Mouse (Mus musculus): Measurements from ENCODE around the gene Slc13a2. TPM values are rescaled to one million over a fixed set of nuclear protein-coding genes. Genes with fewer than 3 reads are reported as not detected.

The Slc13a2 gene
- polyA plus RNA-seq, 1 experiment from 2014 or later: 0.05 TPM

- Histone ChIP-seq H3K27me3 (no peaks in the 10 kb centered on the region), H3K9me3 (replicated peaks) (no peaks in the 10 kb centered on the region), H3K9ac (no peak overlapping the region), H3K4me3 (replicated peaks) (no peak overlapping the region), H3K4me2 (no peak overlapping the region), H3K27ac (replicated peaks) (no peak overlapping the region), H3K4me1 (replicated peaks) (no peaks in the 10 kb centered on the region), H3K36me3 (replicated peaks) (no peaks in the 10 kb centered on the region)
- no peak for ATAC-seq (ENCODE audit: insufficient read depth)
- WGBS (ENCODE audit: insufficient replicate concordance): 70% methylated on average over 11 of the region's 11 CpGs
These were observed 50.3 kb downstream of the Slc13a2 start for GRCm38 (mm10) chr11:78371711-78372110.

DNA sequence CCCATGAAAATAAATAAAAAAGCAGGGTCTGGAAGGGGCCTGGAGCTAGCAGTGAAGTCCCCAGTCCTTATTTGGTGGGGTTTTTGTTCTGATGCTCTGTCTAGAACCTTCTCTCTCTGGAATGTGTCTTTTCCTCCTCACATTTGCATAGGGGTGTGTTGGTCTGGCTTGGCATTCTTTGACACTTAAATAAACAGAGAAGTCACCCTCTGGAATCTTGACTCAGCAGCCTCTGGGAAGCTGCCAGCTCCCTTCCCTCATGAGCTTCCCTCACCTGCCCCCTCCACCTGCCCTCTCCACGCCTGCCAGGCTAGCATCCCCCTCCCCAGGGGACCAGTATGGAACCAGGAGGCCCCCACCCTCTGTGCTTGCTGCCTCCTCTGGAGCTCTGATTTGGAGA, 51.6 kb downstream of the Slc13a2 start:
- H3K36me3 ChIP-seq (replicated peaks): no peaks in the 10 kb centered on the region
- 41% methylated on average over 1 of the region's 1 CpGs for WGBS (ENCODE audit: insufficient replicate concordance)
- H3K27ac ChIP-seq (replicated peaks): no peak overlapping the region
- H3K9ac ChIP-seq: no peak overlapping the region
- no peaks in the 10 kb centered on the region for H3K4me1 ChIP-seq (replicated peaks)
- H3K27me3 ChIP-seq: no peaks in the 10 kb centered on the region; the same call in 1 of the 2 replicates
- no peaks in the 10 kb centered on the region for H3K9me3 ChIP-seq (replicated peaks)
- ATAC-seq (ENCODE audit: insufficient read depth): no peak
- H3K4me2 ChIP-seq: no peak overlapping the region
- H3K4me3 ChIP-seq (replicated peaks): no peak overlapping the region

DNA sequence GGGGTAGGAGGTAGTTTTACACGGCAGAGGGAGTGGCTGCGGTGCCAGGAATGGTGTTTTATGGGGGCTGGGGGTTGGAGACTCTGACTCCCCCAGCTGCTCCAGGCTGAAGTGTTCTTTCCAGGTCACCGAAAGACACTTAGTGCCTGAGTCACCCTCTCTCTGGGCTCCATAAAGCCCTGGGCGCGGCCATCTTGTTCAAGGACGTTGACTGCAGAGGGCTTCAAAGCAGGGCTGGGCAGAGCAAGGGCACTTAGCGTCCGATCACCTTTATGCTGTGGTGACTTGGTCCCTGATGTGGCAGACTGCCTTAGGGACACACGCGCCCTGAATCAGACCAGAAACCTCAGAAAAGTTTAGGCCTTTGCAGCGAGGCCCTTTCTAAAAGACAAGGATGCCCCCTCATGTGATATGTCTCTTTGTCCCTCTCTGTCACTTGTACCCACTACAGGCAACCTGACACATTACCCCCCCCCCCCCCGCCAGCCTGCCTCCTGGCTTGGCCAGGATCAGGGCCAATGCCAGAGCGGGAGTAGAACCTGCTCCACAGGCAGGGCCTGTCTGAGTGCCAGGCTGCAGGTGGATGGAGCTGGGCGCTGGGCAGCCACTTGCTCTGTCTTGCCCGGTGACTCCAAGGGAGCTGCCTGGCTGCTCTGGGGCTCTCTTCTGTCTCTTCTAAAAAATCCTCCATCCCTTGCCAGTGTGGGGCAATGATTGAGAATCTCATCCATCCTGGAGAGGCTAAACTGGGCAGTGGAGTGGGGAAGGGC, 54.4 kb downstream of the Slc13a2 start:
- Histone ChIP-seq H3K4me3 (replicated peaks) (no peak overlapping the region), H3K27ac (replicated peaks) (no peak overlapping the region), H3K36me3 (replicated peaks) (no peaks in the 10 kb centered on the region), H3K9ac (no peak overlapping the region), H3K4me1 (replicated peaks) (peaks cover 9% of the 10 kb centered on the region), H3K9me3 (replicated peaks) (no peaks in the 10 kb centered on the region), H3K27me3 (no peaks in the 10 kb centered on the region; the same call in 1 of the 2 replicates), H3K4me2 (no peak overlapping the region)
- WGBS (ENCODE audit: insufficient replicate concordance): 77% methylated on average over 15 of the region's 15 CpGs
- ATAC-seq (ENCODE audit: insufficient read depth): no peak

GRCm38 (mm10) chr11:78364103-78364502, 57.9 kb downstream of the Slc13a2 start:
- Histone ChIP-seq H3K4me2 (no peak overlapping the region), H3K9me3 (replicated peaks) (no peaks in the 10 kb centered on the region), H3K27me3 (no peaks in the 10 kb centered on the region; the same call in 1 of the 2 replicates), H3K27ac (replicated peaks) (no peak overlapping the region), H3K36me3 (replicated peaks) (no peaks in the 10 kb centered on the region), H3K4me1 (replicated peaks) (peaks cover 15% of the 10 kb centered on the region), H3K9ac (no peak overlapping the region), H3K4me3 (replicated peaks) (no peak overlapping the region)
- 47% methylated on average over 8 of the region's 8 CpGs for WGBS (ENCODE audit: insufficient replicate concordance)
- ATAC-seq (ENCODE audit: insufficient read depth): no peak

GRCm38 (mm10) chr11:78363309-78364007, 58.6 kb downstream of the Slc13a2 start:
- Histone ChIP-seq H3K4me3 (replicated peaks) (no peak overlapping the region), H3K4me2 (no peak overlapping the region), H3K9ac (no peak overlapping the region), H3K27me3 (no peaks in the 10 kb centered on the region; the same call in 1 of the 2 replicates), H3K4me1 (replicated peaks) (peaks cover 18% of the 10 kb centered on the region), H3K36me3 (replicated peaks) (no peaks in the 10 kb centered on the region), H3K27ac (replicated peaks) (no peak overlapping the region), H3K9me3 (replicated peaks) (no peaks in the 10 kb centered on the region)
- 52% methylated on average over 13 of the region's 13 CpGs for WGBS (ENCODE audit: insufficient replicate concordance)
- no peak for ATAC-seq (ENCODE audit: insufficient read depth)

GRCm38 (mm10) chr11:78360789-78361131, 61.3 kb downstream of the Slc13a2 start:
- H3K27me3 ChIP-seq: no peaks in the 10 kb centered on the region; the same call in 1 of the 2 replicates
- no peaks in the 10 kb centered on the region for H3K36me3 ChIP-seq (replicated peaks)
- peaks cover 23% of the 10 kb centered on the region for H3K4me1 ChIP-seq (replicated peaks)
- WGBS (ENCODE audit: insufficient replicate concordance): 63% methylated on average over 2 of the region's 2 CpGs
- H3K4me3 ChIP-seq (replicated peaks): peak overlapping the region; percentile 53; the same call in 1 of the 2 replicates
- ATAC-seq (ENCODE audit: insufficient read depth): no peak
- H3K4me2 ChIP-seq: peak overlapping the region; percentile 74; the same call in 1 of the 2 replicates
- no peak overlapping the region for H3K9ac ChIP-seq
- no peak overlapping the region for H3K27ac ChIP-seq (replicated peaks)
- no peaks in the 10 kb centered on the region for H3K9me3 ChIP-seq (replicated peaks)

GRCm38 (mm10) chr11:78360125-78360788, 61.8 kb downstream of the Slc13a2 start:
- Histone ChIP-seq H3K4me3 (replicated peaks) (peak overlapping the region; percentile 53), H3K9ac (no peak overlapping the region)

DNA sequence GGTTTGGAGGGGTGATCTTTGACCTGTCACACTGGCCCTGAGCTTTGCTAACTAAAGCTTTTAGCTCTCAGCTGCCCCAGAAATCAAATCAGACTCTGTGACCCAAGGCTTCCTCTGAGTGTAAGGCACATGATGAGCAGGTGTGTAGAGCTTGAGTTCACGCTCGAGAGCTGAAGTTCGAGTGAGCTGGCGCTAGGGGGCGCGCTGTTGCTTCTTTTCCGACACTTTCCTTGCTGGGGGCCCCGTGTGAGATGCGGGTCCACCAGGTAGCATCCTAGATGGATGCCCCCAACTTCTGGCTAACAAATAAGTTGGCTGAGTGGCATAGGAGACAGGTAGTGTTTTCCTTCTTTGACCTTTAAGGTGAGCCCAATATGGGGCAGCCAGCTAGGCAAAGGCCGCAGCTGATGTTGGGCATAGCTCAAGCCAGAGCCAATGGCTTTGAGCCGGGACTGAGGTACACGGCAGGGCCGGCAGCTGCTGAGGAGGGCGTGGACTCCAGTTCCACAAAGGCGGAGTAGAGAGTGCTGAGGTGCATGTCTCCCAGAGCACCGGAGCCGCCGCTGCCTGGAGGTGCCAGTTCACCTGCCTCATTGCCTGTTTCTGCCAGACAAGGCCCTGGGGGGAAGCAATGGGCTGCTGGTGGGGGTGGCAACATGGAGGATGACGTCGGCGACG, 63.5 kb downstream of the Slc13a2 start:
- no peak overlapping the region for H3K27ac ChIP-seq (replicated peaks)
- WGBS (ENCODE audit: insufficient replicate concordance): 23% methylated on average over 22 of the region's 22 CpGs
- no peak overlapping the region for H3K4me2 ChIP-seq
- H3K4me1 ChIP-seq (replicated peaks): peaks cover 14% of the 10 kb centered on the region
- ATAC-seq (ENCODE audit: insufficient read depth): no peak
- H3K36me3 ChIP-seq (replicated peaks): no peaks in the 10 kb centered on the region
- H3K27me3 ChIP-seq: no peaks in the 10 kb centered on the region
- no peaks in the 10 kb centered on the region for H3K9me3 ChIP-seq (replicated peaks)
- no peak overlapping the region for H3K4me3 ChIP-seq (replicated peaks)
- no peak overlapping the region for H3K9ac ChIP-seq

More at GRCm38 (mm10) chr11:78360125-78360788, 61.8 kb downstream of the Slc13a2 start:
- Histone ChIP-seq H3K27ac (replicated peaks) (no peak overlapping the region), H3K9me3 (replicated peaks) (no peaks in the 10 kb centered on the region), H3K36me3 (replicated peaks) (no peaks in the 10 kb centered on the region), H3K4me1 (replicated peaks) (peaks cover 23% of the 10 kb centered on the region), H3K4me2 (peak overlapping the region; percentile 74), H3K27me3 (no peaks in the 10 kb centered on the region; the same call in 1 of the 2 replicates)
- 9% methylated on average over 13 of the region's 13 CpGs for WGBS (ENCODE audit: insufficient replicate concordance)
- peak; percentile 69 for ATAC-seq (ENCODE audit: insufficient read depth)

DNA sequence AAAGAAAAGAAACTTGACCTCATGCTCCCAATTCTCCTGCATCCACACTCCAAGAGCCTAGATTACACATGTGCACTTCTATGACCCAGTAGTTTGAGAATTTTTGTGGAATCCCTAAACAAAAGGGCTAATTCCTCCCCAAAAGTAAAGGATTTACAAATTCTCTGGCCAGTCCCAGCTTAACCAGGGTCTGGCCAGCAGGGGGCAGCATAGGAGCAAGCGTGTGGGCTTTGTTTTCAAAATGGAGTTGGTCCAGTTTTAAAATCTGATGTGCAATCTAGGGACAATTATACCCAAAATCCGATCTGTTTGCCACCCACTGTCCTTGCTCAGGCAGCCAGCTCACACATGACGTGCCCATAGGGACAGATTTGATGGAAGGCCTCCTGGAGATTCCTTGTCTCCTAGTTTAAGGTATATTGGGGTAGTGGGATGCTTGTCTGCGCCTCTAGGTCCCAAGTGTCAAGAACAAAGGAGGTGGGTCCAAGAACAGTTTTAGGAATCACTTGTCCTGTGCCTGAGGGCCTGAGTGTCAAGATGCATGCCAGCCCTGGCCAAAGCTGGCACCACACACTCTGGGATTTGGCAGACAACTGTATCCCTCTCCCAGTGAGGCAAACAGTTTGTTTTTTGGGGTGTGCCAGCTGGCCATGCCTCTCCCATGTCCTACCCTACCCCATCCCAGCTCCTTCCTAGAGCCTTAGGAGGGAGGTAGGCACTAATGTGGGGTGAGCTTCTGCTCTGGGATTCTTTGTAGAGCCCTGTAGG, 66.4 kb downstream of the Slc13a2 start:
- Histone ChIP-seq H3K4me3 (replicated peaks) (no peak overlapping the region), H3K36me3 (replicated peaks) (no peaks in the 10 kb centered on the region), H3K27ac (replicated peaks) (no peak overlapping the region), H3K4me1 (replicated peaks) (peaks cover 14% of the 10 kb centered on the region), H3K9ac (no peak overlapping the region), H3K27me3 (no peaks in the 10 kb centered on the region), H3K4me2 (no peak overlapping the region), H3K9me3 (replicated peaks) (no peaks in the 10 kb centered on the region)
- 23% methylated on average over 4 of the region's 4 CpGs for WGBS (ENCODE audit: insufficient replicate concordance)
- no peak for ATAC-seq (ENCODE audit: insufficient read depth)

- H3K4me3 ChIP-seq (replicated peaks): no peak overlapping the region
- WGBS (ENCODE audit: insufficient replicate concordance): 46% methylated on average over 6 of the region's 6 CpGs
These were observed 67.1 kb downstream of the Slc13a2 start for GRCm38 (mm10) chr11:78354905-78355304.

More at GRCm38 (mm10) chr11:78354905-78355304, 67.1 kb downstream of the Slc13a2 start:
- Histone ChIP-seq H3K27ac (replicated peaks) (no peak overlapping the region), H3K4me1 (replicated peaks) (peaks cover 13% of the 10 kb centered on the region), H3K9ac (no peak overlapping the region), H3K9me3 (replicated peaks) (no peaks in the 10 kb centered on the region), H3K4me2 (no peak overlapping the region), H3K27me3 (no peaks in the 10 kb centered on the region), H3K36me3 (replicated peaks) (no peaks in the 10 kb centered on the region)
- ATAC-seq (ENCODE audit: insufficient read depth): no peak
